Mouse (Mus musculus) midbrain, embryonic 14.5 days (tissue): ENCODE measurements around the gene Trim25. TPM values are rescaled to one million over a fixed set of nuclear protein-coding genes. Genes with fewer than 3 reads are reported as not detected.

Source experiments
- ATAC-seq: fragments of 200-750 bp; cut with Nextera tagmentation; 2 replicates; pipeline ENCODE4 v1.8.0; 2017; ENCODE audit warnings: moderate number of reproducible peaks, moderate library complexity; ENCODE audit not compliant: low FRiP score, low TSS enrichment
- DNase-seq: peaks from one replicate; pipeline ENCODE4 v3.0.0-alpha.2; 2015
- H3K27ac ChIP-seq: fragments of 300-500 bp; sonication (generic); replicated peaks from 2 replicates; pipeline ENCODE4 v1.5.1; 2014; ENCODE audit warnings: mild to moderate bottlenecking, low read depth, low read length, moderate library complexity
- H3K27me3 ChIP-seq: fragments of 300-500 bp; sonication (generic); 2 replicates; pipeline ENCODE4 v1.6.1; 2014; ENCODE audit warnings: low read length, control low read depth, mixed read lengths; ENCODE audit not compliant: control insufficient read depth, insufficient read depth
- H3K36me3 ChIP-seq: fragments of 300-500 bp; sonication (generic); 2 replicates; pipeline ENCODE4 v1.6.1; 2014; ENCODE audit warnings: low read length, control low read depth; ENCODE audit not compliant: control insufficient read depth, insufficient read depth
- H3K4me1 ChIP-seq: fragments of 300-500 bp; sonication (generic); 2 replicates; pipeline ENCODE4 v1.6.1; 2014; ENCODE audit warnings: mild to moderate bottlenecking, antibody characterized with exemption, low read length, control low read depth; ENCODE audit not compliant: control insufficient read depth, insufficient read depth
- H3K4me2 ChIP-seq: fragments of 300-500 bp; sonication (generic); 2 replicates; pipeline ENCODE4 v1.6.1; 2014; ENCODE audit warnings: mild to moderate bottlenecking, low read length, moderate library complexity
- H3K4me3 ChIP-seq: fragments of 300-500 bp; sonication (generic); replicated peaks from 2 replicates; pipeline ENCODE4 v1.5.1; 2014; ENCODE audit warnings: low read depth, low read length
- H3K9ac ChIP-seq: fragments of 300-500 bp; sonication (generic); replicated peaks from 2 replicates; pipeline ENCODE4 v1.6.1; 2014; ENCODE audit warnings: mild to moderate bottlenecking, low read length, moderate library complexity
- H3K9me3 ChIP-seq: fragments of 300-500 bp; sonication (generic); 2 replicates; pipeline ENCODE4 v1.6.1; 2016; ENCODE audit warnings: low read length, control low read depth, mixed read lengths; ENCODE audit not compliant: control insufficient read depth
- WGBS: fragments of 180-500 bp; shearing (Covaris S2); extraction: QIAGEN DNeasy Blood & Tissue Kit; methylation state at CpG from one replicate; pipeline ENCODE4 v1.1.7; 2014; 5-methylcytosine and 5-hydroxymethylcytosine counted together
- polyA plus RNA-seq: library from polyadenylated mRNA; unstranded; fragments of >200 nt; fragmentation: Nextera tagmentation; extraction: Ambion mirVana; gene quantifications from 2 replicates; pipeline ENCODE4 v1.2.1, GENCODE M21; 2014

Trim25 gene
- polyA plus RNA-seq, 1 experiment from 2014 or later = 3.9 TPM

- ATAC-seq = peak; percentile 81
- H3K4me2 ChIP-seq = peak overlapping the region; percentile 85
- under 1% methylated on average over 33 of the region's 33 CpGs for WGBS
These were observed 60.8 kb downstream of the Trim25 start for GRCm38 (mm10) chr11:89059919-89060422.

GRCm38 (mm10) chr11:89060423-89061089 lies 61.4 kb downstream of the Trim25 start:
- DNase-seq = peak; percentile 94
- WGBS = under 1% methylated on average over 63 of the region's 63 CpGs
- Histone ChIP-seq H3K36me3 (0 out of 2 replicates have a peak, but pooled peaks cover 3% of the 10 kb centered on the region), H3K27ac (peak overlapping the region; percentile 74), H3K9ac (peak overlapping the region; percentile 88), H3K9me3 (no peaks in the 10 kb centered on the region), H3K27me3 (no peaks in the 10 kb centered on the region), H3K4me2 (peak overlapping the region; percentile 85), H3K4me3 (peak overlapping the region; percentile 87), H3K4me1 (peaks cover 26% of the 10 kb centered on the region)
- ATAC-seq = peak; percentile 93

More at GRCm38 (mm10) chr11:89059919-89060422, 60.8 kb downstream of the Trim25 start:
- Histone ChIP-seq H3K4me1 (peaks cover 26% of the 10 kb centered on the region), H3K27ac (peak overlapping the region; percentile 74), H3K36me3 (peaks cover 3% of the 10 kb centered on the region; the same call in 1 of the 2 replicates), H3K27me3 (no peaks in the 10 kb centered on the region), H3K9ac (peak overlapping the region; percentile 88), H3K4me3 (peak overlapping the region; percentile 87), H3K9me3 (no peaks in the 10 kb centered on the region)
- DNase-seq = peak; percentile 69

GRCm38 (mm10) chr11:89061362-89061761 lies 62.2 kb downstream of the Trim25 start:
- peaks cover 26% of the 10 kb centered on the region for H3K4me1 ChIP-seq
- H3K4me2 ChIP-seq = no peak overlapping the region
- WGBS = 93% methylated on average over 7 of the region's 7 CpGs
- ATAC-seq = no peak
- no peak overlapping the region for H3K27ac ChIP-seq
- H3K9me3 ChIP-seq = no peaks in the 10 kb centered on the region
- H3K27me3 ChIP-seq = no peaks in the 10 kb centered on the region
- DNase-seq = no peak
- H3K9ac ChIP-seq = no peak overlapping the region
- 0 out of 2 replicates have a peak, but pooled peaks cover 2% of the 10 kb centered on the region for H3K36me3 ChIP-seq
- no peak overlapping the region for H3K4me3 ChIP-seq

GRCm38 (mm10) chr11:89064312-89064711 lies 65.1 kb downstream of the Trim25 start:
- Histone ChIP-seq H3K27ac (no peak overlapping the region), H3K36me3 (no peaks in the 10 kb centered on the region), H3K27me3 (no peaks in the 10 kb centered on the region), H3K4me1 (peaks cover 7% of the 10 kb centered on the region), H3K4me3 (no peak overlapping the region), H3K9me3 (no peaks in the 10 kb centered on the region), H3K9ac (no peak overlapping the region), H3K4me2 (no peak overlapping the region)
- DNase-seq (no peak), ATAC-seq (no peak)
- 88% methylated on average over 6 of the region's 6 CpGs for WGBS

GRCm38 (mm10) chr11:89065297-89065696 lies 66.1 kb downstream of the Trim25 start:
- no peak overlapping the region for H3K4me3 ChIP-seq
- 98% methylated on average over 3 of the region's 3 CpGs for WGBS
- DNase-seq = no peak
- H3K27me3 ChIP-seq = no peaks in the 10 kb centered on the region
- no peak overlapping the region for H3K9ac ChIP-seq
- no peak overlapping the region for H3K4me2 ChIP-seq
- no peaks in the 10 kb centered on the region for H3K4me1 ChIP-seq
- no peaks in the 10 kb centered on the region for H3K9me3 ChIP-seq
- no peak overlapping the region for H3K27ac ChIP-seq
- ATAC-seq = no peak
- no peaks in the 10 kb centered on the region for H3K36me3 ChIP-seq

GRCm38 (mm10) chr11:89066126-89066525 lies 67.0 kb downstream of the Trim25 start:
- 80% methylated on average over 6 of the region's 6 CpGs for WGBS
- H3K4me3 ChIP-seq = no peak overlapping the region
- no peak for ATAC-seq

GRCm38 (mm10) chr11:89066750-89067149 lies 67.6 kb downstream of the Trim25 start, which contains the start of gene Dgke:
TSS of gene Dgke (minus strand) at chr11:89066850.
- H3K4me3 ChIP-seq = no peak within 1 kb of the TSS
- no peak within 1 kb of the TSS for H3K4me2 ChIP-seq
- no peak for ATAC-seq
- H3K9me3 ChIP-seq = no peaks in the 10 kb centered on the region
- no peaks in the 10 kb centered on the region for H3K4me1 ChIP-seq
- H3K27ac ChIP-seq = no peak within 1 kb of the TSS
- H3K9ac ChIP-seq = no peak within 1 kb of the TSS
- no peak for DNase-seq
- H3K36me3 ChIP-seq = no peaks in the 10 kb centered on the region
- no peaks in the 10 kb centered on the region for H3K27me3 ChIP-seq
- WGBS = 96% methylated on average over 1 of the region's 1 CpGs

More at GRCm38 (mm10) chr11:89066126-89066525, 67.0 kb downstream of the Trim25 start:
- Histone ChIP-seq H3K9ac (no peak overlapping the region), H3K27ac (no peak overlapping the region), H3K9me3 (no peaks in the 10 kb centered on the region), H3K4me2 (no peak overlapping the region), H3K4me1 (no peaks in the 10 kb centered on the region), H3K36me3 (no peaks in the 10 kb centered on the region), H3K27me3 (no peaks in the 10 kb centered on the region)
- no peak for DNase-seq

GRCm38 (mm10) chr11:89067301-89067822 lies 68.2 kb downstream of the Trim25 start:
- no peak overlapping the region for H3K4me2 ChIP-seq

More at GRCm38 (mm10) chr11:89067301-89067822, 68.2 kb downstream of the Trim25 start:
- H3K4me1 ChIP-seq = no peaks in the 10 kb centered on the region
- no peak overlapping the region for H3K9ac ChIP-seq
- no peak overlapping the region for H3K27ac ChIP-seq
- 72% methylated on average over 6 of the region's 6 CpGs for WGBS
- no peaks in the 10 kb centered on the region for H3K36me3 ChIP-seq
- H3K27me3 ChIP-seq = no peaks in the 10 kb centered on the region
- no peak overlapping the region for H3K4me3 ChIP-seq
- DNase-seq = no peak
- no peaks in the 10 kb centered on the region for H3K9me3 ChIP-seq
- ATAC-seq = no peak
